Mouse (Mus musculus) left cerebral cortex, postnatal 36 days (tissue): ENCODE measurements around the gene Klc3. TPM values are rescaled to one million over a fixed set of nuclear protein-coding genes. Genes with fewer than 3 reads are reported as not detected.
A peak's percentile ranks its signal among the peaks of the same experiment; 100 is the strongest.

Source experiments
- DNase-seq, 2 experiments: peaks; one replicate each; pipeline ENCODE4 v3.0.0; 2021 to 2022; ENCODE audit warnings: low spot score in 2 of 2, mixed read lengths in 1 of 2
- intact Hi-C: fragments of 180-260 bp; cut with DNase I; formaldehyde crosslinking; loops from one replicate; pipeline ENCODE4 v1.15.1; 2025
- total RNA-seq, 2 experiments: library from RNA; stranded (reverse); gene quantifications; 2 replicates each; pipeline ENCODE4 v1.2.3; 2021

Gene Klc3
- total RNA-seq, 2 experiments from 2014 or later, result 2.6 to 3.3 TPM

DNA sequence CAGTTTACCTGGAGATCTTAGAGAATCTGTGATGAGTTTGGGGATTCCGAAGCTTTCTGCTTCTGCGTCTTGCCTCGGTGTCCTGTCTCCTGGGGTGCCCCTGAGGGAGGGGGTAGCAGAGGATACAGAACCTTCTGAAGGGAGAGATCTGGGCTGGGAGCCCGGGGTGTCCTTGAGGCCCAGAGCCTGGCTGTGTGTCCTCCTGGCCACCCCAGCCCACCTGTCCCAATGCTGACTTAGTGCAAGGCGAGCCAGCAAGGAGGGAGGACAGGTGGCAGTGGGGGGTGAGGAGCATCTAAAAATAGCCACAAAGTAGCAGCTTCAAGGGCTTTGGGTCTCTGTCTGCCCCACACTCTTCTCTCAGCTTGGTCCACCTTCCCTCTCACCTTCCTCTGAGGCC is 7.9 kb upstream of the Klc3 start:
- intact Hi-C loops, result no loop called here
- no peak for DNase-seq

DNA sequence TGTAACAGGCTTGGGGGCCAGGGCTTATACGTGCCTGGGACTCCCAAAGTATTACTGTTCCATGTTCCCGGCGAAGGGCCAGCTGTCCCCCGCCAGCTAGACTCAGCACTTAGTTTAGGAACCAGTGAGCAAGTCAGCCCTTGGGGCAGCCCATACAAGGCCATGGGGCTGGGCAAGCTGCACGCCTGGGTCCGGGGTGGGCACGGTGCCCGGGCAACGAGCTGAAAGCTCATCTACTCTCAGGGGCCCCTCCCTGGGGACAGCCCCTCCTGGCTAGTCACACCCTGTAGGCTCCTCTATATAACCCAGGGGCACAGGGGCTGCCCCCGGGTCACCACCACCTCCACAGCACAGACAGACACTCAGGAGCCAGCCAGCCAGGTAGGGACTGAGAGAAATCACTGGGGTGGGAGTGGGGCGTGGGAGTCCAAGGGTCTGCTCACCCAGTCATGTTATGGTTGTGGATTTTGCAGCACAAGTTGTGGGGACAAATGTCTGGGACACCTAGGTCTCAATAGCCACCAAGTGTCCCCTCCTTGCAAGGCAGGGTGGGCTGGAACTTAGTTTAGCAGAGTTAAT is 7.0 kb upstream of the Klc3 start:
- intact Hi-C loops, result no loop called here
- DNase-seq, result no peak

DNA sequence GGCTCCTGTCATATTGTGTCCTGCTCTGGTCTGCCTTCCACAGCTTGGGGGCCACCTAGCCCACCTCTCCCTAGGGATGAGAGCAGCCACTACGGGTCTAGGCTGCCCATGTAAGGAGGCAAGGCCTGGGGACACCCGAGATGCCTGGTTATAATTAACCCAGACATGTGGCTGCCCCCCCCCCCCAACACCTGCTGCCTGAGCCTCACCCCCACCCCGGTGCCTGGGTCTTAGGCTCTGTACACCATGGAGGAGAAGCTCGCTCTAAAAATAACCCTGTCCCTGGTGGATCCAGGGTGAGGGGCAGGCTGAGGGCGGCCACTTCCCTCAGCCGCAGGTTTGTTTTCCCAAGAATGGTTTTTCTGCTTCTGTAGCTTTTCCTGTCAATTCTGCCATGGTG is 5.8 kb upstream of the Klc3 start:
- no peak for DNase-seq
- intact Hi-C loops, result no loop called here

DNA sequence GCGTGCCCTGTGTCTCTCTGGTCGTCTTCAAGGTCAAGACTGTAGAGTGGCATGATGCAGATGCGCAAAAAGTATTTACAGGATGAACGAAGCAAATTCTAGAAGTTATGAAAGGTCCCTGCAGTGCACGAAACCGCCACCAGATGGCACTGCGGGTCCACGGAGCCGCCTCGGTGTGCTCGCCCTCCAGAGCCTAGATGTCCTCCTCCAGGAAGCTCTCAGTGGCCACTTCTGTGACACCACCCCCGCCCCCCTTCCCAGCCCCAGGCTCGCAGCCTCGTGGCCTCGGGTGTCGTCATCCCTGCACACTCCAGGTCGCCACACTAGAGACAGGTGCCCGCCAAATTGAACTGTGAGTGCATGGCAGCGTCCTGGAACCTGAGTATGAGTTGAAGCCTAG is 1.5 kb upstream of the Klc3 start:
- intact Hi-C loops, result no loop called here
- DNase-seq, result peak; percentile 65 to 75

DNA sequence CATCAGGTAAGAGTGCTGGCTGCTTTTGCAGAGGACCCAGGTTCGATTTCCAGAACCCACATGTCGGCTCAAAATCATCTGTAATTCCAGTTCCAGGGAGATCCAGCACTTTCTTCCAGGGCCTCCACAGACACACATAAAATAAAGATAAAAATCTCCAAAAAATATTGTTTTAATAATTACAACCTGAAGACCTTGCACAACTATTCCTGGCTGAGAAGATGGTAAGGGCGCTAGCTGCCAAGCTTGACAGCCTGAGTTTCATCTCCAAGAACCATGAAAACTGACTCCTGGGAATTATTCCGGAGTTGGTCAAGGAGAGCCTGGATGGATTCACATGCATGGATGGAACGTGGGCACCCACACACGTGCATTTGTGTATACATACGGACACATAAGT is 572 bp upstream of the Klc3 start, which contains the start of gene Ckm:
Gene Ckm, plus strand, starts transcription at position 301 of the 400 bp plus-strand sequence.
- intact Hi-C loops, result no loop called here
- no peak for DNase-seq

DNA sequence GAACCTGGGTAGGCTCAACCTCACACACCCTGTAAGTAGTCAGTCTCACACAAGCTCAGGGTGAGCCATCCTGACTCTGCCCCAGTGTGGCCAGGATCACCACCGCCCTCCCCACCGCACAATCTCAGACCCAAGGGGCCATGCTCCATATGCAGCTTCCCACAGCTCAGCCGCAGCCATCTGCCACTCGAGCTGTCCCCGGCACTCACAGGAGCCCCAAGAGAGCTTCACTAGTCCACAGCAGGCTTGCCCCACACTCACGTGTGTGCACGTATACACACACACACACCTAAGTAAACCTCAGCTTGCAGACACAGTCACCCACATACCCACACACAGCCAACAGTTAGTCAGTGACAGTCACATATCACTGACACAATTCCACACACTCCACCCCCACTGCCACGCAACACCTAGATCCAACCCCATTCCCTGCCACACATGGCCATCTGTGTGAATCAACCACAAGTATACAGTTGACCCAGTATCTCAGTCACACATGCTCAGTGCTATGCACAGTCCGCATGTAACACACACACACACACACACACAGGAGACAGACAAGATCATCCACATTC is 1.3 kb downstream of the Klc3 start:
- intact Hi-C loops, result no loop called here
- DNase-seq, result no peak

DNA sequence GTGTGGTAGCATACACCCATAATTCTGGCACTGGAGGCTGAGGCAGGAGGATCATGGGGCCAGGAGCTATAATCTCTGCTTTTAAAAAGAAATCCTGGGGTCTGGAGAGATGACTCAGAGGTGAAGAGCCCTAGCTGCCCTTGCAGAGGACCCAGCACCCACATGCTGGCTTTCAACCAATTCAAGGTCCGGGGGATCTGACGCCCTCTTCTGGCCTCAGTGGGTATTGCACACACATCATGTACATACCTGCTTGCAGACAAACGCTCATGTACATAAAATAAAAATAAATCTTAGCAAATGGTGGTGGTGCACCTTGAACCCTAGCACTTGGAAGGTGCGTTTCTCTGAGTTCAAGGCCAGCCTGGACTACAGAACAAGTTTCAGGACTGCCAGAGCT is 3.0 kb downstream of the Klc3 start:
- intact Hi-C loops, result no loop called here
- no peak for DNase-seq

DNA sequence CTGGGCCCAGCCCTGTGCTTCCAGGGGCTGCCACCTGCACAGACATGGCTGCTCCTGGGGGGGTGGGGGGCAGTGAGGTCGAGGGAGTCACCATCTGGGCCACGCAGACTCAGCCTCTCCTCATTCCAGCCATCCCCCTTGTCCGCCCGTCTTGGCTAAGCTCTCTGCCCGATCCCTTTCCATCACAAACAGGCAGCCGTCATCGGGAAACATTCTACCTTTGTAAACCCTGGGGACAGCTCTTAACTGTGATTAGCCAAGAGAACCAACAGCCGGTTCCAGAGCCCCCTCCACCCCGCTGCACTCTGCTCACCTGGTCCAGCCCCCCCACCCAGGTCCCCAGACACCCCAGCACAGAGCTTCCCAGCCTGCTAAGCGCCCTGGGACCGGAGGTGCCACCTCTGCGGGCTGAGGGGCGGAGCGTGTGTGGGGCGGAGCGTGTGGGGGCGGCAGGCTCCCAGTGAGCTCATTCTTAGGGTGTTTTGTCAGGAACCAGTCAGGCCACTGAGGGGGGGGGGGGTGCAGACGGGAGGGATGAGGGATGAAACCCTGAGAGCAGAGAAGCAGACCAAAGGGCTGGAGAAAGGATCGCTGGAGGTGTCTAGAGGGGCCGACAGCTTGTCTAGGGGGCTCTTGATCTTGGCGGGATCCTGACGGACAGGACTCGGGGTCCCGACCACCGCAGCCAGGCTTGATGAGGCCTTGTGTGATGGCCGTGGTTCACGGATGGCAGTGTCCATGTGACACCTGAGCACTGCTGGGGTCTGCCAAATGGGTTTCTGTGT is 4.2 kb downstream of the Klc3 start:
- intact Hi-C loops, result no loop called here
- no peak for DNase-seq

DNA sequence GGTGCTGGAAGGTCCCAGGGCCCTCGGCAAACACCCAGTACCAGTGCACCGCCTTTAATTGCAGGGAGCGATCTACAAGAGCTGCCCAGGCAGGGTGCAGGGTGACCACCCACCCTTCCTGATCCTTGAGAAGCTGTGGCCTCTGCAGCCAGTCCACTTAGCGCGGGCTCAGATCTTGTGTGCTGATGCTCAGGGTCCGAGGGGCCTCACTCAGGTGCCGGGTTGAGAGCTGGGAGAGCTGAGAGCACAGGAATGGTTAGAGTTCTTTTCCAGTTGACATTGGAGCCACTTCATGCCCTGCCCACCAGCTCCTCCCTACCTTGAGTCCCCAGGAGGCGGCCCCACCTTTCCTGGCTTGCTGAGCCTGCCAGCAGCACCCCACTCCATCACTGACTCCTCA is 9.4 kb downstream of the Klc3 start:
- no peak for DNase-seq
- intact Hi-C loops, result no loop called here

DNA sequence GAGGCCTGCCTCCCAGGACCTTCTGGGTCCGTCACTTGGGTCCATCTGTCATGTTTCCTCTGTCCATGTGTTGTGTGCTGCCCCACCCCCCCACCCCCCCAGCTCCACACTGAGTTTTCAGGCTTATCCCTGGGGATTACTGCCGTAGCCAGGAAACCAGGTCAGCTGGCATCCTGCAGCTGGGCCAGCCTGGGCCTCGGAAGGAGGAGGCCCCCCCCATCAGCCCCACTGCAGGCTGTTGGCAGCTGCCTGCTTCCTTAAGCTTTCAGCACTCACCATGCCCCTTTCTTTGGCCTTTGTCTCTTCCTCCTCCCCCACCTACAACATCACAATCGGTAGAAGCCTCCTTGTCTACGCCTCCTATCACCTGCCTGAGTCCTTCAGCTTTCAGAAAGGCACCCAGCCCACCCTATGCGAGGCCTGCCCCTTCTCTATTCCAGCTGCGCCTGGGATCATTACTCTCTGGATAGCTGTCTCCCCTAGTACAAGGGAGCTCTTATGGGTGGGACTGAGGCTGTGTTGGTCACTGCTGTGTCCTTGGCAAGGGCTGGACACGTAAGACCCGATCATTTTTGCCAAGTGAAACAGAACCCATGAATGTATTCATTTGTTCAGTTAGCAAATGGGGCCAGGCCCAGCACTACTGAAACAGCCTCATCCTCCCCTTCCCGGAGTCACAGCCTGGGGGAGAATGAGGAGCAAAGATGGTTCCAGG is 15.0 kb downstream of the Klc3 start:
- no peak for DNase-seq
- intact Hi-C loops, result no loop called here

DNA sequence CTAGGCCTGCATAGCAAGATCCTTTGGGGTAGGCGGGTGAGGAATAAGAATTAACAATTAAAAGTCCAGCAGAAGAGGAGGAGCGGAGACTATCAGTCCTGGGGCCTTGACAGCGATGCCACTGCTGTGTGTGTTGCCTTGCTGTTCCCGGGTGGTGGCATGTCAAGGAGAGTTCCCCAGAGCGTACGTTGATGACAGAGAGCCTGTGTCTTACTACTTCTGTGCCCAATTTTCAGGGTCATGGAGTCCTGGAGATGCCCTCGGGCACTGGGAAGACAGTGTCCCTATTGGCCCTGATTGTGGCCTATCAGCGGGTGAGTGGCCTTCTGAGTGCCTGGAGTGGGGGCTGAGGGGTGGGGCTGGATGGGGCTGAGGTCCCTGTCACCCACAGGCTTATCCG is 20.2 kb downstream of the Klc3 start:
- no peak for DNase-seq
- intact Hi-C loops, result no loop called here

DNA sequence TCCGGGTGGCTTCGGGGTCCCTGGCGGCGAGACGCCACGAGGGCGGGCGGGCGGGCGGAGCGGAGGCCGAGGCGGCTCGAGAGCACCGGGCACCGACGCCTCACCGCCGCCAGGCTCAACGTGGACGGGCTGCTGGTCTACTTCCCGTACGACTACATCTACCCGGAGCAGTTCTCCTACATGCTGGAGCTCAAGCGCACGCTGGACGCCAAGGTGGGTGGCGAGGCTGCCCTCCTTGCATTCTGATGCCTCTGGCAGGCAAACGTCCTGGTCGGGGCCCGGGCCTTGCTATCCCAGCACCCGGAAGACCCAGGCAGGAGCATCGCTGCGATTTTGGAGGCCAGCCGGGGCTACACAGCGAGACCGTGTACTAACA is 21.8 kb downstream of the Klc3 start:
- intact Hi-C loops, result no loop called here
- DNase-seq, result no peak

DNA sequence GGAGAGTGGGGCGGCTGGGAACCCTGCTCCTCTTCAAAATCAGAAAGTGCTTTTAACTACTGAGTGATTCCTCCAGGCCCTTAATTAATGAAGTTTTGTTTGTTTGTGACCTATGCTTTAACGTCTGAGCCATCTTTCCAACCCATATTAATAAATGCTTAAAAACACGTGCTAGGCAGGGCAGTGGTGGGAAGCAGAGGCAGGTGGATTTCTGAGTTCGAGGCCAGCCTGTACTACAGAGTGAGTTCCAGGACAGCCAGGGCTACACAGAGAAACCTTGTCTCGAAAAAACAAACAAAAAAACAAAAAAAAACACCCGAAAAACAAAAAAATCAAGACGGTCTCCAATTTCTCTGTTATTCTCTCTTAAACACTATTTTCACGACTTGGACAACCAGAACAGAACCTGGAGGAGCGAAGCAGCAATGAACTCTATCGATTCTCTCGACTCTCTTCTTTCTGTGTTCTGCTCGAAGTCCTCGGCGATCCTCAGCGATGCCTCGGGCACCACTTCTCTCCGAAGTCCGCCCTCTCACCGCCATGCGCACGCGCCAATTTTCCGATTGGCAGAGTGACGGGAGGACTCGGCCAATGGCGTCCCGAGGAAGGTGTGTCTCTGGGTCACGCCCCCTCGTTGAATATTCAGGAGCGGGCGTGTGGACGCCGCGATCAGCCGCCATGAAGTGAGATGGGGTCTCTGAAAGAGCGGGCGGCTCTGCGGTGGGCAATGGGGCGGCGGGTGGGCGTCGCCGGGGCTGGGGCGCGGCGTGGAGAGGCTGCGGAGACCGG is 22.3 kb downstream of the Klc3 start, which contains the start of gene Ercc2:
Gene Ercc2, plus strand, starts transcription at position 634 of the 789 bp plus-strand sequence.
- intact Hi-C loops, result no loop called here
- DNase-seq, result peak; percentile 99

DNA sequence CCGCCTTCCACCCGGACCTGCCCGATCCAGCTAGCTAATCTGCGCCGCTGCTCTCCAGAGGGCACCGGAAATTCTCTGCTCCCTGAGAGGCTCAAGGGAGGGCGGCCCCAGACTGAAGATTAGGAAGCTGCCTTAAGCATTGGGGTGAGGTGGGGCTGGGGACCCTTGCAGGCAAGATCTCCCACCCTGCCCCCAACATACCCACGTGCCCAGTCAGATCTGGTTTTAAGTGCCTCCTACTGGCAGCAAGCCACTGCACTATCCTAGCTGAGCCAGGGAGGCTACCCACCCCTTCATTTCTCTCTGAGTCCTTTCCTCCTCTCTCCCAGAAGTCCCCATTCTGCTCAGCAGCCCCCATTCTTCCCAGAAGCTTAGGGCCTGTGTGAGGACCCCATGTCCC is 25.9 kb downstream of the Klc3 start:
- DNase-seq, result no peak
- intact Hi-C loops, result no loop called here

DNA sequence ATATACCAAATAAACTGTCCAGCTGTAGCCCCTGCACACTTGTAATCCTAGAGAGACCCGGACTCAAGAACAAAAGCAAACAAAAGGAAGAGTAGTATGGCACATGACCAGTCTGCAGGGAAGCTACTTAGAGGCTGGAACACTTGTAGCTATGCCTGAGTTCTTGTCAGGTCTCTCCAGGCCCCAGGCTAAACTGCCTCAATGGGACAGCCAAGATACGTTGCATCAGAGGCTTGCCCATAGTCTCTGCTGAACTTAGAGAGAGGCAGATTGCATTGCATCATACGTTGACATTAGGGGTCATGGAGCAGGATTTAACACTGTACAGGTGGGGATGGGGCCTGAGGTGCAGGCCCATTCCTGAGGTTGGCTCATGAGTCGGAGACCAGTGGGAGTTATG is 27.9 kb downstream of the Klc3 start:
- intact Hi-C loops, result no loop called here
- no peak for DNase-seq

DNA sequence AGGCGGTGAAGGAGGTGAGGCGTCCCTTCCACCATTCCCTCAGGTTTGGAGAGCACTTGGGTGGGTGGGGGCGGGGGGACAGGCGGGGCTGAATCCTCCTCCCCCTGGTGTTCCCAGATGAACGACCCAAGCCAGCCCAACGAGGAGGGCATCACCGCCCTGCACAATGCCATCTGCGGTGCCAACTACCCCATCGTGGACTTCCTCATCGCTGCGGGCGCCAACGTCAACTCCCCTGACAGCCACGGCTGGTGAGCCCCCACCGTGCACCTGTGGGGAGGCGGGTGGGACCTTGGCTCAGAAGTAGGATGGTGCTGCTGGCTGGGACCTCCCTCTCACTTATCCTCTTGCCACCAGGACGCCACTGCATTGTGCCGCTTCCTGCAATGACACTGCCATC is 28.5 kb downstream of the Klc3 start:
- intact Hi-C loops, result no loop called here
- no peak for DNase-seq

DNA sequence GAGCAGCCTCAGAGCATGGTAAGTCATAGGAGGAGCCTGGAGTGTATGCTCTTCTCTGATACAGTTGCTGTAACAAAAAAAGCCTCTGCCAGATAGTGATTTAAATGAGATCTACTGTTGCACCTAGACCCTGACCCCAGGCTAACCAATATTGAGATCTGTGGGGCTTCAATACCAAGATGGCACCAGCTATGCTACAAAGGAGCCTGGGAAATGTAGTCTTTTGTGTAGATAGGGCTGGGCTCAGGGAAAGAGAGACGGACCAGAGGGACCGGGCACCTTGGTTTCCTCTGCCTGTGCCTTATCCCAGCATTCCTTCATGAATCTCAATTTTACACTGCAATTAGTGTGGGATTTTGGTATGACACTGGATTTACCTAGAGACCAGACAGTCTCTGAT is 30.5 kb downstream of the Klc3 start:
- DNase-seq, result no peak
- intact Hi-C loops, result no loop called here

DNA sequence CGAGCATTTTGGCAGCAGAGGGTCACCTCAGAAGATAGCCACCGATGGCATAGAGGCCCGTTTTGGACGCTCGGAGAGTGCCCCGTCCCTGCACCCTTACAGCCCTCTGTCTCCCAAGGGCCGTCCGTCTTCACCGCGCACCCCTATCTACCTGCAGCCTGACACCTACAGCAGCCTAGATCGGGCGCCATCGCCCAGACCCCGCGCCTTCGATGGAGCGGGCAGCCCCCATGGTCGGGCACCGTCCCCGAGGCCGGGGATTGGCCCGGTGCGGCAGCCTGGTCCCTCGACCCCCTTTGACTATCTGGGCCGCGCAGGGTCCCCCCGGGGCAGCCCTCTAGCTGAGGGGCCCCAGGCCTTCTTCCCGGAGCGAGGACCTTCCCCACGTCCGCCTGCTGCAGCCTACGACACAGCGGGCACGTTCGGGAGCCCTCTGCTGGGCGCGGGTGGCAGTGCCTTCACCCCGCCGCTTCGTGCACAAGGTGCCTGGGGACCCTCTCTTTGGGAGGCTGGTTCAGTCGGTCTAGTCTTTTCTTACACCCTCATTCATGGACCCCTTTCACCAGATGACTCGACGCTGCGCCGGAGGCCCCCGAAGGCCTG is 34.0 kb downstream of the Klc3 start:
- DNase-seq, result peak; percentile 69 to 75
- intact Hi-C loops, result no loop called here

DNA sequence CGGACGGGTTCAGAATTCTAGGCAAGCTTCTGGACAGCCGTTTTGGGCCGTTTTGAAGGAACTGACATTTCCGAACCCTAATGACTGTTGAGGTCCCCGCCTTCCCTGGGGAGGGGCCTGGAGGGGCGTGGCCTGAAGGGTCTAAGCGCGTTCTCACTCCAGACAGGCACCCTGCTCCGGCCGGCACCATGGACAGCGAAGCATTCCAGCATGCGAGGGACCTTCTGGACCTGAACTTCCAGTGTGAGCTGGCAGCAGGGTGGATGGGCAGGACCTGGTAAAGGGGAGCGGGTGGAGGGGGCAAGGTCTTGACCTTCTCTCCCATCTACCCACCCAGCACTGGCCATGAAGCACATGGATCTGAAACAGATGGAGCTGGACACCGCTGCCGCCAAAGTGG is 35.5 kb downstream of the Klc3 start:
- DNase-seq, result no peak
- intact Hi-C loops, result no loop called here

DNA sequence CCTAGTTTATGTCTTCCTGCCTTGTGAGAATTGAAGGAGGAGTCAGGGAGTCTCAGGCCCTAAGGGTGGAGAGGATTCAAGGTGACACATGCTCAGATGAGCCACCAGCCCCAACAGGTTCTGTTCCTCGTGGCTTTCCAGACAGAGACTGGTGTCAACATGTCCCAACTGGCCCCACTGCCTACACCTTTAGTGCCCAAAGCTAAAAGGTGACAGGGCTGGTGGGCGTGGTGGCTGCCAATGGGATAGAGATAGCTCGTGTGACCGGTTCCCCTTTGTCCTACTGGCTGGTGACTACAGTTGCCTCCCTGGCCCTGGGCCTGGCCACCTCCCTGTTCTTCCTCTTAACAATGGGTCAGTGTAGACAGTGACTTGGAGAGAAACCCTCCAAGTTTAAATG is 38.5 kb downstream of the Klc3 start:
- DNase-seq, result no peak
- intact Hi-C loops, result no loop called here
